16 mouse cellular contexts compared by ENCODE assay signal in genomic region chr7:136070881-136071280, GRCm38 (mm10).
DNase-seq lines count a peak whose midpoint lies in the region; ATAC-seq and TF ChIP-seq lines count a peak whose summit lies in the region.
"Had no signal": no experiment of that assay in that cellular context is flagged by ENCODE, and none has a peak within 500 bp of the region (broad histone marks: within the 10 kb centered on the region; RNA-seq: fewer than 3 reads in every experiment).

No protein-coding gene starts in this region.

- TF ChIP-seq CTCF in gastrocnemius, adult 2 months (IDR thresholded peaks at IDR 0.05): no peak
- TF ChIP-seq CTCF in kidney, adult 2 months (conservative IDR thresholded peaks at IDR 0.05; ENCODE audit: insufficient read depth, insufficient read length, low read depth, low read length): no peak

- no peak for ATAC-seq in kidney, embryonic 14.5 days (ENCODE audit: low FRiP score, low TSS enrichment)
- ATAC-seq in heart, embryonic 12.5 days (ENCODE audit: insufficient number of reproducible peaks, low FRiP score): 0 out of 2 replicates have a peak, but pooled peaks have one; percentile 68
- peak; percentile 46 to 58; a peak in 2 of 4 replicates for ATAC-seq in hematopoietic stem cell, adult 5-6 weeks (replicated peaks in 1 of 2; ENCODE audit: insufficient read depth in 1 of 2, low FRiP score in 2 of 2, low TSS enrichment in 1 of 2, low read depth in 1 of 2, poor library complexity in 2 of 2, severe bottlenecking in 2 of 2)
- ATAC-seq in liver, embryonic 12.5 days: no peak

- H3K27me3 ChIP-seq in kidney, adult 2 months (replicated peaks; ENCODE audit: control insufficient read depth, insufficient read depth, low read length): no peaks in the 10 kb centered on the region
- H3K27me3 ChIP-seq in kidney, embryonic 14.5 days (ENCODE audit: control insufficient read depth, insufficient read depth, low read length): no peaks in the 10 kb centered on the region
- peaks cover 5% of the 10 kb centered on the region for H3K27me3 ChIP-seq in heart, embryonic 12.5 days (replicated peaks)
- no peaks in the 10 kb centered on the region for H3K27me3 ChIP-seq in liver, embryonic 12.5 days (replicated peaks)
- H3K27me3 ChIP-seq: liver, embryonic 13.5 days; neural tube, embryonic 12.5 days had no signal

- no peak overlapping the region for H3K4me2 ChIP-seq in kidney, embryonic 14.5 days (replicated peaks; ENCODE audit: low read depth, low read length)
- H3K4me2 ChIP-seq in heart, embryonic 12.5 days: 0 out of 2 replicates have a peak overlapping the region, but pooled peaks have one; percentile 5
- H3K4me2 ChIP-seq in liver, embryonic 12.5 days: no peak overlapping the region
- H3K4me2 ChIP-seq: liver, embryonic 13.5 days; midbrain, embryonic 11.5 days; neural tube, embryonic 12.5 days had no signal

- intact Hi-C loops in gastrocnemius, adult 2 months (cut with DNase I): no loop called here

- WGBS in kidney, adult 2 months: 26% methylated on average over 5 of the region's 5 CpGs
- 68% methylated on average over 5 of the region's 5 CpGs for WGBS in kidney, embryonic 14.5 days
- WGBS in heart, embryonic 12.5 days: 26% methylated on average over 5 of the region's 5 CpGs
- 65% methylated on average over 5 of the region's 5 CpGs for WGBS in liver, embryonic 12.5 days (ENCODE audit: insufficient replicate concordance)

- H3K36me3 ChIP-seq in kidney, adult 2 months (ENCODE audit: control insufficient read depth, insufficient read depth, low read length): no peaks in the 10 kb centered on the region
- H3K36me3 ChIP-seq in kidney, embryonic 14.5 days (ENCODE audit: control insufficient read depth, insufficient read depth, low read length): no peaks in the 10 kb centered on the region
- no peaks in the 10 kb centered on the region for H3K36me3 ChIP-seq in heart, embryonic 12.5 days
- H3K36me3 ChIP-seq in liver, embryonic 12.5 days: no peaks in the 10 kb centered on the region
- H3K36me3 ChIP-seq: liver, embryonic 13.5 days; neural tube, embryonic 12.5 days had no signal

- H3K4me1 ChIP-seq in kidney, adult 2 months (ENCODE audit: control insufficient read depth, insufficient read depth, low read length): peaks cover 9% of the 10 kb centered on the region; the same call in 1 of the 2 replicates
- no peaks in the 10 kb centered on the region for H3K4me1 ChIP-seq in kidney, embryonic 14.5 days (ENCODE audit: control insufficient read depth, insufficient read depth, low read length)
- H3K4me1 ChIP-seq in heart, embryonic 12.5 days (replicated peaks): peaks cover 22% of the 10 kb centered on the region
- no peaks in the 10 kb centered on the region for H3K4me1 ChIP-seq in liver, embryonic 12.5 days
- H3K4me1 ChIP-seq: liver, embryonic 13.5 days; neural tube, embryonic 12.5 days had no signal

- H3K9ac ChIP-seq in kidney, embryonic 14.5 days (ENCODE audit: low read depth, low read length): no peak overlapping the region
- H3K9ac ChIP-seq in heart, embryonic 12.5 days: no peak overlapping the region
- no peak overlapping the region for H3K9ac ChIP-seq in liver, embryonic 12.5 days
- H3K9ac ChIP-seq: liver, embryonic 13.5 days; neural tube, embryonic 12.5 days had no signal

- no peak overlapping the region for H3K4me3 ChIP-seq in gastrocnemius, adult 2 months
- no peak overlapping the region for H3K4me3 ChIP-seq in kidney, adult 2 months (ENCODE audit: insufficient read depth, low read depth, low read length)
- H3K4me3 ChIP-seq in kidney, embryonic 14.5 days (ENCODE audit: low read length): no peak overlapping the region
- no peak overlapping the region for H3K4me3 ChIP-seq in heart, embryonic 12.5 days
- no peak overlapping the region for H3K4me3 ChIP-seq in liver, embryonic 12.5 days
- H3K4me3 ChIP-seq: liver, embryonic 13.5 days; neural tube, embryonic 12.5 days had no signal

- no peak overlapping the region for H3K27ac ChIP-seq in gastrocnemius, adult 2 months
- H3K27ac ChIP-seq in kidney, adult 2 months (ENCODE audit: insufficient read depth, low read depth, low read length): peak overlapping the region; percentile 63; the same call in 1 of the 2 replicates
- H3K27ac ChIP-seq in kidney, embryonic 14.5 days (ENCODE audit: low read depth, low read length): no peak overlapping the region
- H3K27ac ChIP-seq in heart, embryonic 12.5 days (ENCODE audit: poor library complexity, severe bottlenecking): no peak overlapping the region; the same call in 1 of the 2 replicates
- H3K27ac ChIP-seq in liver, embryonic 12.5 days: no peak overlapping the region
- H3K27ac ChIP-seq: kidney, postnatal 0 days; liver, embryonic 13.5 days; neural tube, embryonic 12.5 days had no signal

- no peaks in the 10 kb centered on the region for H3K9me3 ChIP-seq in kidney, embryonic 14.5 days (ENCODE audit: control insufficient read depth, low read length)
- no peaks in the 10 kb centered on the region for H3K9me3 ChIP-seq in heart, embryonic 12.5 days (replicated peaks)
- no peaks in the 10 kb centered on the region for H3K9me3 ChIP-seq in liver, embryonic 12.5 days (replicated peaks)
- H3K9me3 ChIP-seq: liver, embryonic 13.5 days; neural tube, embryonic 12.5 days had no signal

- peak; percentile 41 for DNase-seq in gastrocnemius, adult 2 months
- no peak for DNase-seq in gastrocnemius, adult 18-20 months (ENCODE audit: low spot score)
- DNase-seq in kidney, adult 2 months: peak; percentile 86
- no peak for DNase-seq in cerebellum, postnatal 25 days
- DNase-seq: embryo, embryonic 11 days; liver, embryonic 13.5 days; lung, postnatal 14 days; retina, postnatal 1 day; thymus, postnatal 4 days had no signal

- TF ChIP-seq POLR2A in kidney, adult 2 months (IDR thresholded peaks at IDR 0.05; ENCODE audit: low read depth, low read length): no peak

Comparison
In these comparisons a context has a peak if more than half of its experiments do, and no peak if none do; other contexts are left out.
1. DNase-seq: peak in gastrocnemius, adult 2 months (single experiment) and kidney, adult 2 months (single experiment); none in gastrocnemius, adult 18-20 months (single experiment) and cerebellum, postnatal 25 days (0 of 2).
2. ATAC-seq: peak in heart, embryonic 12.5 days (single experiment) and hematopoietic stem cell, adult 5-6 weeks (2 of 2); none in kidney, embryonic 14.5 days (single experiment) and liver, embryonic 12.5 days (single experiment).